Mouse (Mus musculus) midbrain, postnatal 0 days (tissue): ENCODE results near the gene Trim63. TPM values are rescaled to one million over a fixed set of nuclear protein-coding genes. Genes with fewer than 3 reads are reported as not detected.

ENCODE experiments used
- ATAC-seq: fragments of 200-750 bp; cut with Nextera tagmentation; 2 replicates; pipeline ENCODE4 v1.8.0; 2017; ENCODE audit warnings: moderate number of reproducible peaks, mild to moderate bottlenecking, moderate TSS enrichment, moderate library complexity; ENCODE audit not compliant: low FRiP score
- DNase-seq: peaks from one replicate; pipeline ENCODE4 v3.0.0-alpha.2; 2015; ENCODE audit warnings: low spot score
- H3K27ac ChIP-seq: fragments of 300-500 bp; sonication (generic); 2 replicates; pipeline ENCODE4 v1.5.1; 2014; ENCODE audit warnings: low read depth, mild to moderate bottlenecking, low read length, mixed read lengths
- H3K27me3 ChIP-seq: fragments of 300-500 bp; sonication (generic); 2 replicates; pipeline ENCODE4 v1.6.1; 2014; ENCODE audit warnings: low read length, control low read depth, mixed read lengths; ENCODE audit not compliant: insufficient read depth
- H3K36me3 ChIP-seq: fragments of 300-500 bp; sonication (generic); 2 replicates; pipeline ENCODE4 v1.6.1; 2014; ENCODE audit warnings: low read length, control low read depth, mixed read lengths; ENCODE audit not compliant: insufficient read depth
- H3K4me1 ChIP-seq: fragments of 300-500 bp; sonication (generic); 2 replicates; pipeline ENCODE4 v1.6.1; 2014; ENCODE audit warnings: mild to moderate bottlenecking, control low read depth, antibody characterized with exemption, low read length, mixed read lengths; ENCODE audit not compliant: insufficient read depth
- H3K4me2 ChIP-seq: fragments of 300-500 bp; sonication (generic); 2 replicates; pipeline ENCODE4 v1.6.1; 2014; ENCODE audit warnings: low read depth, mild to moderate bottlenecking, low read length, mixed read lengths; ENCODE audit not compliant: poor library complexity, severe bottlenecking
- H3K4me3 ChIP-seq: fragments of 300-500 bp; sonication (generic); 2 replicates; pipeline ENCODE4 v1.5.1; 2014; ENCODE audit warnings: low read depth, mild to moderate bottlenecking, low read length, moderate library complexity
- H3K9ac ChIP-seq: fragments of 300-500 bp; sonication (generic); replicated peaks from 2 replicates; pipeline ENCODE4 v1.6.1; 2014; ENCODE audit warnings: mild to moderate bottlenecking, low read length, moderate library complexity, mixed read lengths; ENCODE audit not compliant: poor library complexity, severe bottlenecking
- H3K9me3 ChIP-seq: fragments of 300-500 bp; sonication (generic); 2 replicates; pipeline ENCODE4 v1.6.1; 2016; ENCODE audit warnings: low read length, control low read depth
- CTCF ChIP-seq: IDR thresholded peaks from 2 replicates; pipeline ENCODE4 v1.5.1; 2016; ENCODE audit warnings: antibody characterized with exemption, mild to moderate bottlenecking
- WGBS: fragments of 180-500 bp; shearing (Covaris S2); extraction: QIAGEN DNeasy Blood & Tissue Kit; methylation state at CpG from one replicate; pipeline ENCODE4 v1.1.7; 2014; 5-methylcytosine and 5-hydroxymethylcytosine counted together
- polyA plus RNA-seq: library from polyadenylated mRNA; unstranded; fragments of >200 nt; fragmentation: Nextera tagmentation; extraction: Ambion mirVana; gene quantifications from 2 replicates; pipeline ENCODE4 v1.2.1, GENCODE M21; 2015
- total RNA-seq: library from RNA; depleted of rRNA; stranded (reverse); fragments of >200 nt; gene quantifications from 2 replicates; pipeline ENCODE4 v1.2.3, GENCODE M21; 2014

Trim63 gene
- total and polyA plus RNA-seq, 2 experiments from 2014 or later: 0.73 to 2.0 TPM

- no peak for TF ChIP-seq CTCF
- 47% methylated on average over 11 of the region's 11 CpGs for WGBS
Measured at GRCm38 (mm10) chr4:134342213-134342779, 27.4 kb downstream of the Trim63 start.

GRCm38 (mm10) chr4:134343071-134344031 lies 28.4 kb downstream of the Trim63 start, which contains the start of gene Slc30a2:
Gene Slc30a2, plus strand, starts transcription at chr4:134343181.
- Histone ChIP-seq H3K4me2 (peak within 1 kb of the TSS; percentile 45), H3K9me3 (no peaks in the 10 kb centered on the region), H3K27me3 (peaks cover 26% of the 10 kb centered on the region), H3K27ac (no peak within 1 kb of the TSS), H3K4me3 (peak within 1 kb of the TSS; percentile 26), H3K4me1 (peaks cover 5% of the 10 kb centered on the region; the same call in 1 of the 2 replicates), H3K9ac (no peak within 1 kb of the TSS; the same call in 1 of the 2 replicates), H3K36me3 (no peaks in the 10 kb centered on the region)
- DNase-seq (no peak), ATAC-seq (no peak)
- TF ChIP-seq CTCF: no peak
- 3% methylated on average over 60 of the region's 61 CpGs for WGBS

More at GRCm38 (mm10) chr4:134342213-134342779, 27.4 kb downstream of the Trim63 start:
- Histone ChIP-seq H3K4me2 (no peak overlapping the region), H3K27me3 (peaks cover 26% of the 10 kb centered on the region), H3K36me3 (no peaks in the 10 kb centered on the region), H3K9ac (no peak overlapping the region), H3K27ac (no peak overlapping the region), H3K4me3 (no peak overlapping the region), H3K4me1 (peaks cover 5% of the 10 kb centered on the region; the same call in 1 of the 2 replicates), H3K9me3 (no peaks in the 10 kb centered on the region)
- no peak for ATAC-seq
- no peak for DNase-seq

- Histone ChIP-seq H3K4me2 (no peak overlapping the region), H3K27ac (no peak overlapping the region), H3K9me3 (no peaks in the 10 kb centered on the region), H3K4me1 (peaks cover 5% of the 10 kb centered on the region; the same call in 1 of the 2 replicates), H3K9ac (no peak overlapping the region), H3K27me3 (peaks cover 26% of the 10 kb centered on the region), H3K36me3 (no peaks in the 10 kb centered on the region), H3K4me3 (no peak overlapping the region)
- no peak for ATAC-seq
- TF ChIP-seq CTCF: no peak
- DNase-seq: no peak
- WGBS: 53% methylated on average over 3 of the region's 3 CpGs
Measured at GRCm38 (mm10) chr4:134344620-134345019, 29.7 kb downstream of the Trim63 start.

GRCm38 (mm10) chr4:134345802-134346201 lies 30.9 kb downstream of the Trim63 start:
- Histone ChIP-seq H3K9me3 (no peaks in the 10 kb centered on the region), H3K4me1 (peaks cover 5% of the 10 kb centered on the region; the same call in 1 of the 2 replicates), H3K9ac (no peak overlapping the region), H3K36me3 (no peaks in the 10 kb centered on the region), H3K4me3 (no peak overlapping the region), H3K4me2 (no peak overlapping the region), H3K27me3 (peaks cover 26% of the 10 kb centered on the region), H3K27ac (no peak overlapping the region)
- no peak for DNase-seq
- no peak for ATAC-seq
- no peak for TF ChIP-seq CTCF
- 91% methylated on average over 15 of the region's 15 CpGs for WGBS

GRCm38 (mm10) chr4:134348078-134348477 lies 33.2 kb downstream of the Trim63 start:
- Histone ChIP-seq H3K36me3 (no peaks in the 10 kb centered on the region), H3K4me3 (no peak overlapping the region), H3K9ac (no peak overlapping the region), H3K9me3 (no peaks in the 10 kb centered on the region), H3K4me2 (no peak overlapping the region), H3K27me3 (peaks cover 13% of the 10 kb centered on the region), H3K4me1 (peaks cover 3% of the 10 kb centered on the region; the same call in 1 of the 2 replicates), H3K27ac (no peak overlapping the region)
- no peak for ATAC-seq
- no peak for DNase-seq
- 77% methylated on average over 11 of the region's 11 CpGs for WGBS
- no peak for TF ChIP-seq CTCF
